Mouse (Mus musculus) megakaryocyte, adult 5-6 weeks (primary cell): Measurements from ENCODE around the gene Mansc1. TPM values are rescaled to one million over a fixed set of nuclear protein-coding genes. Genes with fewer than 3 reads are reported as not detected.
A peak's percentile ranks its signal among the peaks of the same experiment; 100 is the strongest.

Experiments used
- ATAC-seq: 2 replicates; pipeline ENCODE4 v1.8.0; 2016; ENCODE audit warnings: mild to moderate bottlenecking, inconsistent platforms; ENCODE audit not compliant: poor library complexity, severe bottlenecking
- total RNA-seq, 2 experiments: library from RNA; stranded (forward) in 1 of 2; stranded (reverse) in 1 of 2; fragments of 153-499, 151-499 nt in 1 of 2; fragments of 221-1000, 200-1000 nt in 1 of 2; gene quantifications; 2 replicates each; pipeline versions ENCODE4 v1.2.3 to v1.2.4; 2015 to 2017

Gene Mansc1
- total RNA-seq, 2 experiments from 2014 or later = 0.81 to 1.6 TPM

- no peak for ATAC-seq
These were observed 29.8 kb downstream of the Mansc1 start for GRCm38 (mm10) chr6:134602371-134603003.

DNA sequence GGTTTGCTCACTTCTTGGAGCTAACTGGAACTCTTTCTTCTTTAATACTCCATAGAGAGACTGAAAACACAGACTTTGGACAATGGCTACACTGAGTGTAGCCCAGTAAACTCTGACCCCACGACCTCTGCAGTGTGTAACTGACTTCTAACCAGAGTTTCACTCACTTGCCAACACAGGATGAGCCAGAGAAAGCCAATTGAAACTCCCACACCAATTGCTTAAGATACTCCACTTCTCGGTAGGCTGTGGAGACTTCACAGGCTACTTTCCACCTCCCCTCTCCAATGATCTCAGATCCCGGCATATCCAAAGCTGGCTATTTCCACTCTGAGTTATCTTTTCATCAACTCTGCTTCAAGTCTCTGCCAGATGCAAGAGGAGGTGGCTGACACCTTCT is 30.5 kb downstream of the Mansc1 start:
- no peak for ATAC-seq

- ATAC-seq = no peak
These were observed 31.2 kb downstream of the Mansc1 start for GRCm38 (mm10) chr6:134601130-134601529.

GRCm38 (mm10) chr6:134599239-134599638 is 33.0 kb downstream of the Mansc1 start:
- ATAC-seq = no peak

- ATAC-seq = no peak
These were observed 34.5 kb downstream of the Mansc1 start for GRCm38 (mm10) chr6:134597651-134598229.

GRCm38 (mm10) chr6:134594569-134595442 is 37.5 kb downstream of the Mansc1 start:
- ATAC-seq = peak; percentile 71

GRCm38 (mm10) chr6:134591614-134592013 is 40.7 kb downstream of the Mansc1 start:
- ATAC-seq = no peak

- ATAC-seq = no peak
These were observed 46.0 kb downstream of the Mansc1 start for GRCm38 (mm10) chr6:134586241-134586640.

GRCm38 (mm10) chr6:134584616-134585015 is 47.7 kb downstream of the Mansc1 start:
- no peak for ATAC-seq

DNA sequence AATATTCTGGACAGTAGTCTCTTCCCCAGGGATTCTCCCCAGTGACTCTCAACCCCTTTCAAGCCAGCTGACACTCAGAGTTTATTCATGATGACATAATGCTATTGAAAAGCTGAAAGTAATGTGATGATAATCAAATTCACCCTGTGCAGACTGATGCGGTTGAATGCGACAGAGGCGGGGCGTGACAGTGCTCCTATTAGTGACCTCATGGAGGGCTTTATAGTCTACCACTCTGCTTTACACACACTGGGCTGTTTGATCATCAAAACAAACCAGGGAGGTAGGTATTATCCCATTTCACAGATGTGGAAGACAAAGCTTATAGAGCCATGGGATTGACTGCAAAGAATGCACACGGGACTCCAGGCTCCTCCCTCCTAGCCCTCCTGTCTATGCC is 50.2 kb downstream of the Mansc1 start:
- no peak for ATAC-seq

DNA sequence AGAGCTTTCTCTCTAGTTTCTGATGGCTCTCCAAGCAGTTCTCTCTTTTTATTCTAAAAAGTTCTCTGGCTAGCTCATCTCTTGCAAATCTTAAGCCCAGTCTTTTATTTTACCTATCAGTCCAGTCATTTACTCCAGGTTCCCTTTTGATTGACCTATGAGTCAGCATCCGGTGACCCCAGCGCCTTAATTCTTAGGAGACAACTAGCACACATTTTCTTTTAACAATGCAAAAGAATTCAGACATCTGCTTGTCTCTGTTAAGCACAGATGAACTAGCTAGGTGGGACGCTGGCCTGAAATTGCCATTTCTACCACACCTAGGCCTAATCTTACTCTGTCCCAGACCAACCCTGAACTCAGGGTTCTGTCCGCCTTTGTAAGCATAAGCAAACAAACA is 52.8 kb downstream of the Mansc1 start:
- no peak for ATAC-seq

DNA sequence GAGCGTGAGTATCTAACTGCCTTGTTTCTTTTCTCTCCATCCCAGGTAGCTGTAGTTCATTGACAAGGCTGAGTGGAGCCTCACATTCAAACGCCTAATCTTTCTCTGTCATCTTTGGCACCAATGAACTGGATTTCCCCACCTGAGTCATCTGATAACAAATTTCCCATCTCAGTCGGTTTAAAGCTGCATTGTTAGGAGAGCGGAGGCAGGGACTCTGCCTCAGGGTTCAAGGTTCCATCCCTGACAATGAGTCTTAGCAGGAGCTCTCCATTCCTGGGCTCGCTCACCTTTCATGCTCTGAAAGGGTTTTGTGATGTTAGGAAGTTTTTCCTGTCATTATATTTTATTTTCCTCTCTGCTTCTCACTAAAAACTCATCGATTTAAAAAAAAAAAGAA is 54.2 kb downstream of the Mansc1 start:
- no peak for ATAC-seq

GRCm38 (mm10) chr6:134575288-134575741 is 57.0 kb downstream of the Mansc1 start:
- ATAC-seq = no peak

DNA sequence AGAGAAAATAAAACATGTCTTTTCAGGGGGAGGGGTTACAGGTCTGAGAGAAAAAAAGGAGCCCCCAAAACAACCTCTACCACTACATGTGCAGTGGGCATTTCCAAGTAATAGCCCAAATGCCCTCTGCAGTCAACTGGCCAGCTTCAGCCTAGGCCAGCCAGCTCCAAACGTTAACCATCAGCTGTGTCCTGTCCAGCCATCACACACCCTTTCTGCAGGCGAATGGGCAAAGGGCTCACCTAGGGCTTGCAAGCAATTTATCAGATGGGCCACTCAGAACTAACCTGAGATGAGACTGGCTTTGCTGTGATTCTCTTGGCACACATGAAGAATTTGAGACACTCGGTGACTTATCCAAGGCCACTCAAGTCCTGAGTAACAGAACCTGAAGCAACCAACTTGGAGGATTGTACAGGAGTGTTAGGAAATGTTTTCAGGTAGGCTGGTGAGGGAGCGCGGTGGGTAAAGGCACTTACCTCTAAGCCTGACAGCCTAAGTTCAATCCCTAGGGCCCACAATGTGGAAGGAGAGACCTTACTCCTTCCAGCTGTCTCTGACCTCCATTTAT is 64.2 kb downstream of the Mansc1 start:
- ATAC-seq = no peak

GRCm38 (mm10) chr6:134566818-134567485 is 65.3 kb downstream of the Mansc1 start, which contains the start of gene Lrp6:
Gene Lrp6 (minus strand): TSS chr6:134566965.
- peak; percentile 87 for ATAC-seq

GRCm38 (mm10) chr6:134566248-134566817 is 66.0 kb downstream of the Mansc1 start:
- ATAC-seq = no peak

DNA sequence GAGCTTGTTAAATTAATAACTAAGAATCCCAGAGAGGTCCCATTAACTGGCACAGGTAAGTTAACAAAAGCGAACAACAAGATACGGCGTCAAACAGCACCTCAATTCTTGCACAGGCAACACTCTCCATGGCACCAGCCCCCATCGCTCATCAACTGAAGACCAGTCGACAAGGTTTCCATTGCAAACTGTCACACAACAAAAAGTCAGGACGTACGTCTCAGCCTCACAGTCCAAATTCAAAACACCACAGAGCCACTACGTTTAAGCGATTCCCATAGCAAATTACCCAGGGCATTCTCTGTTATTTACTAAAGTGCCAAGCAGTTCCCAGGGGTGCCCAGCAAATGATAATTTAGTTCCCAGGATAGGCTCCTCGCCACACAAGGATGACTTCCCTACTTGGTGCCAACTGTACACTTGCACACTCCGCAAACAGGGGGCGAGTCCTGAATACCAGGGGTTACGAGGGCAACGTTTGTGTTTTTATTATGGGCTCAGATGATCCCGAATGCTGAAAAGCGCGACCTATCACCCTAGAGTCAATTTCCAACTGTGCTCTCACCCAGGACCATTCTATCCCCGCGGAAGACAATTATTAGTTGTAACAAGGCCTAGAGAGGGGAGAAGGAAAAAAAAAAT is 66.6 kb downstream of the Mansc1 start:
- ATAC-seq = peak; percentile 17; the same call in 1 of the 2 replicates

GRCm38 (mm10) chr6:134564539-134564938 is 67.7 kb downstream of the Mansc1 start:
- no peak for ATAC-seq

- ATAC-seq = no peak
These were observed 72.7 kb downstream of the Mansc1 start for GRCm38 (mm10) chr6:134559635-134560034.
